Mouse (Mus musculus) hindbrain, embryonic 12.5 days (tissue): ENCODE results near the gene Nfu1. TPM values are rescaled to one million over a fixed set of nuclear protein-coding genes. Genes with fewer than 3 reads are reported as not detected.
"Not testable (repeated sequence)": the region's sequence is repeated elsewhere in the genome, so short reads cannot be mapped to it uniquely, and the experiment has no call there.

ENCODE experiments used
- ATAC-seq: fragments of 200-750 bp; cut with Nextera tagmentation; 2 replicates; pipeline ENCODE4 v1.8.0; 2017; ENCODE audit warnings: moderate TSS enrichment; ENCODE audit not compliant: low FRiP score
- H3K27ac ChIP-seq: fragments of 300-500 bp; sonication (generic); 2 replicates; pipeline ENCODE4 v1.5.1; 2016; ENCODE audit warnings: mild to moderate bottlenecking
- H3K27me3 ChIP-seq: fragments of 300-500 bp; sonication (generic); 2 replicates; pipeline ENCODE4 v1.6.1; 2016; ENCODE audit warnings: mild to moderate bottlenecking
- H3K36me3 ChIP-seq: fragments of 300-500 bp; sonication (generic); 2 replicates; pipeline ENCODE4 v1.6.1; 2016; ENCODE audit warnings: mild to moderate bottlenecking
- H3K4me1 ChIP-seq: fragments of 300-500 bp; sonication (generic); 2 replicates; pipeline ENCODE4 v1.6.1; 2016
- H3K4me2 ChIP-seq: fragments of 300-500 bp; sonication (generic); replicated peaks from 2 replicates; pipeline ENCODE4 v1.6.1; 2016; ENCODE audit warnings: mild to moderate bottlenecking
- H3K4me3 ChIP-seq: fragments of 300-500 bp; sonication (generic); 2 replicates; pipeline ENCODE4 v1.5.1; 2016; ENCODE audit warnings: mild to moderate bottlenecking
- H3K9ac ChIP-seq: fragments of 300-500 bp; sonication (generic); 2 replicates; pipeline ENCODE4 v1.6.1; 2016; ENCODE audit warnings: mild to moderate bottlenecking, moderate library complexity
- H3K9me3 ChIP-seq: fragments of 300-500 bp; sonication (generic); replicated peaks from 2 replicates; pipeline ENCODE4 v1.6.1; 2016; ENCODE audit warnings: mild to moderate bottlenecking
- WGBS: fragments of 180-500 bp; shearing (Covaris S2); methylation state at CpG from one replicate; pipeline ENCODE4 v1.1.7; 2016; 5-methylcytosine and 5-hydroxymethylcytosine counted together
- polyA plus RNA-seq: library from polyadenylated mRNA; unstranded; fragments of >200 nt; fragmentation: Nextera tagmentation; extraction: Ambion mirVana; gene quantifications from 2 replicates; pipeline ENCODE4 v1.2.1, GENCODE M21; 2016

The Nfu1 gene
- polyA plus RNA-seq, 1 experiment from 2014 or later, result 94.0 TPM

GRCm38 (mm10) chr6:86996629-86997307, 12.3 kb upstream of the Nfu1 start:
- no peak overlapping the region for H3K9ac ChIP-seq
- peaks cover 27% of the 10 kb centered on the region for H3K36me3 ChIP-seq
- no peak overlapping the region for H3K4me3 ChIP-seq
- no peaks in the 10 kb centered on the region for H3K27me3 ChIP-seq
- H3K27ac ChIP-seq, result no peak overlapping the region
- H3K9me3 ChIP-seq, result no peaks in the 10 kb centered on the region
- no peak overlapping the region for H3K4me2 ChIP-seq
- no peak for ATAC-seq
- H3K4me1 ChIP-seq, result no peaks in the 10 kb centered on the region
- WGBS, result 85% methylated on average over 5 of the region's 5 CpGs

- Histone ChIP-seq H3K4me2 (no peak overlapping the region), H3K4me1 (no peaks in the 10 kb centered on the region), H3K9me3 (no peaks in the 10 kb centered on the region), H3K27me3 (no peaks in the 10 kb centered on the region), H3K9ac (no peak overlapping the region), H3K4me3 (no peak overlapping the region), H3K36me3 (peaks cover 27% of the 10 kb centered on the region), H3K27ac (no peak overlapping the region)
- no peak for ATAC-seq
- WGBS, result 90% methylated on average over 6 of the region's 6 CpGs
These were observed 11.7 kb upstream of the Nfu1 start for GRCm38 (mm10) chr6:86997360-86997759.

- whole genome bisulfite sequencing, result 90% methylated on average over 6 of the region's 6 CpGs
- no peak overlapping the region for H3K4me2 ChIP-seq
- no peaks in the 10 kb centered on the region for H3K9me3 ChIP-seq
- H3K36me3 ChIP-seq, result peaks cover 14% of the 10 kb centered on the region
- no peak overlapping the region for H3K4me3 ChIP-seq
- H3K27ac ChIP-seq, result no peak overlapping the region
- ATAC-seq, result no peak
- H3K9ac ChIP-seq, result no peak overlapping the region
- H3K4me1 ChIP-seq, result no peaks in the 10 kb centered on the region
- H3K27me3 ChIP-seq, result no peaks in the 10 kb centered on the region
These were observed 7.0 kb upstream of the Nfu1 start for GRCm38 (mm10) chr6:87001995-87002394.

- Histone ChIP-seq H3K4me2 (no peak overlapping the region), H3K9me3 (no peaks in the 10 kb centered on the region), H3K27ac (no peak overlapping the region), H3K36me3 (peaks cover 8% of the 10 kb centered on the region; the same call in 1 of the 2 replicates), H3K4me1 (no peaks in the 10 kb centered on the region), H3K27me3 (no peaks in the 10 kb centered on the region), H3K4me3 (no peak overlapping the region), H3K9ac (no peak overlapping the region)
- 53% methylated on average over 8 of the region's 8 CpGs for WGBS
- no peak for ATAC-seq
These were observed 6.4 kb upstream of the Nfu1 start for GRCm38 (mm10) chr6:87002521-87003055.

GRCm38 (mm10) chr6:87004099-87004498, 4.9 kb upstream of the Nfu1 start:
- H3K9ac ChIP-seq, result no peak overlapping the region
- peaks cover 2% of the 10 kb centered on the region; the same call in 1 of the 2 replicates for H3K4me1 ChIP-seq
- H3K4me2 ChIP-seq, result no peak overlapping the region
- no peaks in the 10 kb centered on the region for H3K9me3 ChIP-seq
- no peak for ATAC-seq
- H3K4me3 ChIP-seq, result no peak overlapping the region
- 73% methylated on average over 2 of the region's 2 CpGs for WGBS
- H3K27me3 ChIP-seq, result no peaks in the 10 kb centered on the region
- no peaks in the 10 kb centered on the region for H3K36me3 ChIP-seq
- H3K27ac ChIP-seq, result no peak overlapping the region

GRCm38 (mm10) chr6:87005577-87005976, 3.5 kb upstream of the Nfu1 start:
- H3K4me2 ChIP-seq, result no peak overlapping the region

GRCm38 (mm10) chr6:87009692-87010328, 774 bp downstream of the Nfu1 start:
- Histone ChIP-seq H3K27ac (peak overlapping the region; percentile 79), H3K9ac (peak overlapping the region; percentile 94), H3K27me3 (no peaks in the 10 kb centered on the region), H3K4me3 (peak overlapping the region; percentile 76), H3K36me3 (peaks cover 12% of the 10 kb centered on the region), H3K9me3 (no peaks in the 10 kb centered on the region), H3K4me1 (peaks cover 12% of the 10 kb centered on the region), H3K4me2 (peak overlapping the region; percentile 58)
- 1% methylated on average over 34 of the region's 36 CpGs for WGBS
- ATAC-seq, result peak; percentile 94

More at GRCm38 (mm10) chr6:87005577-87005976, 3.5 kb upstream of the Nfu1 start:
- no peak overlapping the region for H3K4me3 ChIP-seq
- no peaks in the 10 kb centered on the region for H3K9me3 ChIP-seq
- no peaks in the 10 kb centered on the region for H3K27me3 ChIP-seq
- H3K4me1 ChIP-seq, result peaks cover 10% of the 10 kb centered on the region
- ATAC-seq, result no peak
- no peak overlapping the region for H3K27ac ChIP-seq
- H3K36me3 ChIP-seq, result no peaks in the 10 kb centered on the region
- no peak overlapping the region for H3K9ac ChIP-seq

- no peak for ATAC-seq
- no peaks in the 10 kb centered on the region for H3K4me1 ChIP-seq
- WGBS, result 60% methylated on average over 4 of the region's 4 CpGs
These were observed 7.9 kb downstream of the Nfu1 start for GRCm38 (mm10) chr6:87016916-87017315.

GRCm38 (mm10) chr6:87018874-87019273, 9.8 kb downstream of the Nfu1 start:
- no peak overlapping the region for H3K4me2 ChIP-seq
- H3K4me1 ChIP-seq, result no peaks in the 10 kb centered on the region
- H3K9me3 ChIP-seq, result peaks cover 8% of the 10 kb centered on the region
- no peak for ATAC-seq
- WGBS, result 93% methylated on average over 8 of the region's 8 CpGs
- H3K4me3 ChIP-seq, result no peak overlapping the region
- H3K27me3 ChIP-seq, result no peaks in the 10 kb centered on the region
- no peak overlapping the region for H3K27ac ChIP-seq
- peaks cover 63% of the 10 kb centered on the region for H3K36me3 ChIP-seq
- no peak overlapping the region for H3K9ac ChIP-seq

More at GRCm38 (mm10) chr6:87016916-87017315, 7.9 kb downstream of the Nfu1 start:
- Histone ChIP-seq H3K27me3 (no peaks in the 10 kb centered on the region), H3K4me2 (no peak overlapping the region), H3K36me3 (peaks cover 61% of the 10 kb centered on the region), H3K4me3 (no peak overlapping the region), H3K9me3 (peaks cover 8% of the 10 kb centered on the region), H3K9ac (no peak overlapping the region), H3K27ac (no peak overlapping the region)

- H3K4me2 ChIP-seq, result no peak overlapping the region
- H3K27me3 ChIP-seq, result no peaks in the 10 kb centered on the region
- ATAC-seq, result no peak
- no peaks in the 10 kb centered on the region for H3K4me1 ChIP-seq
- no peak overlapping the region for H3K4me3 ChIP-seq
- H3K9me3 ChIP-seq, result peaks cover 8% of the 10 kb centered on the region
- peaks cover 76% of the 10 kb centered on the region for H3K36me3 ChIP-seq
- WGBS, result 97% methylated on average over 12 of the region's 12 CpGs
- no peak overlapping the region for H3K27ac ChIP-seq
- H3K9ac ChIP-seq, result no peak overlapping the region
These were observed 12.8 kb downstream of the Nfu1 start for GRCm38 (mm10) chr6:87021791-87022190.

- Histone ChIP-seq H3K4me1 (no peaks in the 10 kb centered on the region), H3K27ac (no peak overlapping the region), H3K9ac (no peak overlapping the region), H3K4me3 (no peak overlapping the region), H3K36me3 (peaks cover 61% of the 10 kb centered on the region), H3K4me2 (no peak overlapping the region), H3K9me3 (no peaks in the 10 kb centered on the region), H3K27me3 (no peaks in the 10 kb centered on the region)
- 88% methylated on average over 7 of the region's 7 CpGs for WGBS
- no peak for ATAC-seq
These were observed 17.9 kb downstream of the Nfu1 start for GRCm38 (mm10) chr6:87026980-87027379.

GRCm38 (mm10) chr6:87028881-87029280, 19.8 kb downstream of the Nfu1 start:
- no peak overlapping the region for H3K4me3 ChIP-seq
- no peaks in the 10 kb centered on the region for H3K4me1 ChIP-seq
- no peaks in the 10 kb centered on the region for H3K9me3 ChIP-seq
- no peak overlapping the region for H3K4me2 ChIP-seq
- no peak overlapping the region for H3K9ac ChIP-seq
- no peak for ATAC-seq
- H3K27ac ChIP-seq, result no peak overlapping the region
- H3K27me3 ChIP-seq, result no peaks in the 10 kb centered on the region
- peaks cover 47% of the 10 kb centered on the region for H3K36me3 ChIP-seq

GRCm38 (mm10) chr6:87031310-87031709, 22.3 kb downstream of the Nfu1 start:
- H3K4me3 ChIP-seq, ATAC-seq, H3K27ac ChIP-seq, H3K9me3 ChIP-seq, H3K4me2 ChIP-seq, H3K4me1 ChIP-seq, H3K27me3 ChIP-seq, H3K9ac ChIP-seq: not testable (repeated sequence)
- 90% methylated on average over 7 of the region's 7 CpGs for WGBS
- peaks cover 29% of the 10 kb centered on the region for H3K36me3 ChIP-seq
